In genomic region chr4:139746177-139746576, GRCm38 (mm10) we compare ENCODE assay signal across 23 mouse cellular contexts.
"Had no signal": no experiment of that assay in that cellular context is flagged by ENCODE, and none has a peak within 500 bp of the region (broad histone marks: within the 10 kb centered on the region; RNA-seq: fewer than 3 reads in every experiment).

No protein-coding gene starts in this region.

- H3K27ac ChIP-seq: kidney, embryonic 15.5 days; limb, embryonic 12.5 days; limb, embryonic 15.5 days; liver, embryonic 14.5 days; midbrain, embryonic 10.5 days; midbrain, embryonic 13.5 days; stomach, postnatal 0 days had no signal

- H3K4me1 ChIP-seq: kidney, embryonic 15.5 days; megakaryocyte, embryonic 14.5 days had no signal

- H3K36me3 ChIP-seq: kidney, embryonic 15.5 days; limb, embryonic 12.5 days; limb, embryonic 15.5 days had no signal

- DNase-seq: kidney, adult 11 months; kidney, adult 8-10 months; kidney, postnatal 10 days; kidney, postnatal 36 days; liver, postnatal 0 days; lung, embryonic 14.5 days; lung, postnatal 36 days; right cerebral cortex, adult 18-20 months; right cerebral cortex, postnatal 14 days; right cerebral cortex, postnatal 4 days; thymus, postnatal 25 days had no signal

- H3K4me3 ChIP-seq: kidney, embryonic 15.5 days; limb, embryonic 12.5 days; limb, embryonic 15.5 days; megakaryocyte, embryonic 14.5 days; midbrain, embryonic 10.5 days; midbrain, embryonic 13.5 days; myocyte had no signal

- H3K9ac ChIP-seq: kidney, embryonic 15.5 days; limb, embryonic 12.5 days; limb, embryonic 15.5 days; liver, embryonic 14.5 days; liver, postnatal 0 days; lung, embryonic 14.5 days; midbrain, embryonic 13.5 days had no signal

- H3K9me3 ChIP-seq: kidney, embryonic 15.5 days; limb, embryonic 15.5 days; midbrain, embryonic 13.5 days had no signal

- H3K27me3 ChIP-seq: kidney, embryonic 15.5 days; midbrain, embryonic 13.5 days had no signal

- H3K4me2 ChIP-seq: kidney, embryonic 15.5 days; limb, embryonic 12.5 days; limb, embryonic 15.5 days; liver, embryonic 11.5 days; lung, embryonic 14.5 days; midbrain, embryonic 13.5 days had no signal

- ATAC-seq: liver, postnatal 0 days; lung, postnatal 0 days; midbrain, embryonic 13.5 days; midbrain, embryonic 16.5 days had no signal
